Mouse (Mus musculus) hindbrain, postnatal 0 days (tissue): ENCODE measurements around the gene Synpr. TPM values are rescaled to one million over a fixed set of nuclear protein-coding genes. Genes with fewer than 3 reads are reported as not detected.
"Not testable (repeated sequence)": the region's sequence is repeated elsewhere in the genome, so short reads cannot be mapped to it uniquely, and the experiment has no call there.

ENCODE experiments used
- ATAC-seq: fragments of 200-750 bp; cut with Nextera tagmentation; 2 replicates; pipeline ENCODE4 v1.8.0; 2017; ENCODE audit warnings: mild to moderate bottlenecking, moderate TSS enrichment, moderate library complexity
- DNase-seq: peaks from one replicate; pipeline ENCODE4 v3.0.0-alpha.2; 2015; ENCODE audit warnings: low spot score
- H3K27ac ChIP-seq: fragments of 300-500 bp; sonication (generic); 2 replicates; pipeline ENCODE4 v1.5.1; 2014; ENCODE audit warnings: mild to moderate bottlenecking
- H3K27me3 ChIP-seq: fragments of 300-500 bp; sonication (generic); 2 replicates; pipeline ENCODE4 v1.6.1; 2014; ENCODE audit warnings: low read length, mixed read lengths; ENCODE audit not compliant: insufficient read depth
- H3K36me3 ChIP-seq: fragments of 300-500 bp; sonication (generic); 2 replicates; pipeline ENCODE4 v1.6.1; 2014; ENCODE audit warnings: low read length, mixed read lengths; ENCODE audit not compliant: insufficient read depth
- H3K4me1 ChIP-seq: fragments of 300-500 bp; sonication (generic); 2 replicates; pipeline ENCODE4 v1.6.1; 2014; ENCODE audit warnings: antibody characterized with exemption, low read length, mixed read lengths; ENCODE audit not compliant: insufficient read depth
- H3K4me2 ChIP-seq: fragments of 300-500 bp; sonication (generic); 2 replicates; pipeline ENCODE4 v1.6.1; 2014; ENCODE audit warnings: low read depth, mild to moderate bottlenecking, low read length, moderate library complexity, mixed read lengths
- H3K4me3 ChIP-seq: fragments of 300-500 bp; sonication (generic); 2 replicates; pipeline ENCODE4 v1.5.1; 2014; ENCODE audit warnings: low read length
- H3K9ac ChIP-seq: fragments of 300-500 bp; sonication (generic); replicated peaks from 2 replicates; pipeline ENCODE4 v1.6.1; 2014; ENCODE audit warnings: mild to moderate bottlenecking, low read length, moderate library complexity, mixed read lengths
- H3K9me3 ChIP-seq: fragments of 300-500 bp; sonication (generic); 2 replicates; pipeline ENCODE4 v1.6.1; 2016; ENCODE audit warnings: low read length, mixed read lengths
- CTCF ChIP-seq: IDR thresholded peaks from 2 replicates; pipeline ENCODE4 v1.5.1; 2016; ENCODE audit warnings: antibody characterized with exemption, control low read depth, low read depth
- WGBS: fragments of 180-500 bp; shearing (Covaris S2); extraction: QIAGEN DNeasy Blood & Tissue Kit; methylation state at CpG from one replicate; pipeline ENCODE4 v1.1.7; 2014; 5-methylcytosine and 5-hydroxymethylcytosine counted together
- polyA plus RNA-seq: library from polyadenylated mRNA; unstranded; fragments of >200 nt; fragmentation: Nextera tagmentation; extraction: Ambion mirVana; gene quantifications from 2 replicates; pipeline ENCODE4 v1.2.1, GENCODE M21; 2015
- total RNA-seq: library from RNA; depleted of rRNA; stranded (reverse); fragments of >200 nt; gene quantifications from 2 replicates; pipeline ENCODE4 v1.2.3, GENCODE M21; 2014; rRNA removed

Gene Synpr
- total RNA-seq (57.9 and 58.2 TPM in 2 replicates), polyA plus RNA-seq (58.4 and 59.9 TPM in 2 replicates)

DNA sequence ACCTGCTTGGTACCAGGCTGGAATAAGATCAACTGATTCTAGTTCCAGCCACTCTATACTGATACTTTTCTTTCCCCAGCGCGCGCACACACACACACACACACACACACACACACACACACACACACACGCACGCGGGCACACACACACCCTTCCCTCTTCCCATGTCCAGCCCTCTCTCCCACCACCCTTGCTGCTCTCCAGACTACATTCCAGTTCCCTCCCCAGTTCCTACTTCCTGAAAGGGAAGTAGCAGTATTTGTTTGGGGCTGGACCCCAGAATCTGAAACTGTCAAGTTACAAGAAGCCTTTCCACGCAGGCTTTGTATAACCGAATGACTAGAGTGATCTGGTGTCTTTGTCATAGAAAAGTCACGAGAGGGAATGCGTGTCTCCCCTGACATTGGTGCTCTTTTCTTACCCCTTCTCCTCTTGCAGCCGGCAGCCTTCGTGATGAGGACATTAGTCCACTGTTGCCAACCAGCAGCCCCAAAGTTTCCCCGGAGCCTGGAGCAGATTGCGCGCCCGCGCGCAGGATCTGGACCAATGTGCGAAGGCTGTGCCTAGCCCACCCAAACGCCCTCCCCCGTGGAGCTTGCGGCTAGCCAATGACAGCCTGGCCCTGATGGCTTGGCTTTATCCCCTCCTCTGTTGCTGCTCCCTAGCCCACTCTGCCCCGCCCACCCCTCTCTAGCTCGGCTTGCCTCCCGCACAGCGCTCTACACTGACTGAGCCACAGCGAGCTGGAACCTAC lies at the start of gene Synpr:
Synpr (plus strand) TSS at position 690 of the 754 bp plus-strand sequence.
- no peaks in the 10 kb centered on the region for H3K36me3 ChIP-seq
- DNase-seq (peak; percentile 93), ATAC-seq (peak; percentile 99)
- no peaks in the 10 kb centered on the region for H3K9me3 ChIP-seq
- no peak for TF ChIP-seq CTCF
- H3K9ac ChIP-seq, result peak within 1 kb of the TSS; percentile 30; the same call in 1 of the 2 replicates
- WGBS, result 5% methylated on average over 27 of the region's 27 CpGs
- no peaks in the 10 kb centered on the region for H3K4me1 ChIP-seq
- no peak within 1 kb of the TSS for H3K27ac ChIP-seq
- H3K4me3 ChIP-seq, result peak within 1 kb of the TSS; percentile 44
- H3K4me2 ChIP-seq, result peak within 1 kb of the TSS; percentile 90
- H3K27me3 ChIP-seq, result no peaks in the 10 kb centered on the region

DNA sequence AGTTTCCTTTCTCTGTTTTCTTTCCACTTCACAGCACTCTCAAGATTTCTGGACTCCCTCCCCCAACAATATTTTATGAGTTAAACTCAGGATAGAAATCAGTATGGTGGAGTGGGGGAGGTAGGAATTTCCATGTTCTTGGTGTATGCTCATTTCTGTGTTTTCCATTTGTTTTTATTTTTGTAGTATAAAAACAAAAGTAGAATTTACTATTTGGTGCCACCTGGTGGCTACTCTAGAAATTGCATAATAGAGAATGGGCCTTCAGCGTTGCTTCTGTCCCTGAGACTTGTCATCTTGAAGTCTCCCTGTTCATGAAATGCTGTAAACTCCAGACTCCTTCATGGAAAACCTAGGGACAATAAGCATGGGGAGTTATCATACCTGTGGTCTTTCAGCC lies 47.7 kb upstream of the Synpr start:
- no peak overlapping the region for H3K4me3 ChIP-seq

GRCm38 (mm10) chr14:13247431-13247830 lies 37.1 kb upstream of the Synpr start:
- no peak overlapping the region for H3K4me2 ChIP-seq
- H3K27ac ChIP-seq, result no peak overlapping the region
- ATAC-seq (no peak), DNase-seq (no peak)
- no peaks in the 10 kb centered on the region for H3K36me3 ChIP-seq
- no peaks in the 10 kb centered on the region for H3K4me1 ChIP-seq
- H3K4me3 ChIP-seq, result no peak overlapping the region
- 56% methylated on average over 4 of the region's 4 CpGs for WGBS
- H3K9me3 ChIP-seq, result no peaks in the 10 kb centered on the region
- no peak for TF ChIP-seq CTCF
- H3K9ac ChIP-seq, result no peak overlapping the region
- H3K27me3 ChIP-seq, result no peaks in the 10 kb centered on the region

More for the DNA sequence above, 47.7 kb upstream of the Synpr start:
- 7% methylated on average over 1 of the region's 1 CpGs for WGBS
- ATAC-seq, result peak; percentile 27; the same call in 1 of the 2 replicates
- Histone ChIP-seq H3K27ac (no peak overlapping the region), H3K36me3 (no peaks in the 10 kb centered on the region), H3K4me1 (no peaks in the 10 kb centered on the region), H3K9me3 (no peaks in the 10 kb centered on the region), H3K4me2 (no peak overlapping the region), H3K27me3 (no peaks in the 10 kb centered on the region), H3K9ac (no peak overlapping the region)
- peak; percentile 74 for DNase-seq
- TF ChIP-seq CTCF, result peak; percentile 67

DNA sequence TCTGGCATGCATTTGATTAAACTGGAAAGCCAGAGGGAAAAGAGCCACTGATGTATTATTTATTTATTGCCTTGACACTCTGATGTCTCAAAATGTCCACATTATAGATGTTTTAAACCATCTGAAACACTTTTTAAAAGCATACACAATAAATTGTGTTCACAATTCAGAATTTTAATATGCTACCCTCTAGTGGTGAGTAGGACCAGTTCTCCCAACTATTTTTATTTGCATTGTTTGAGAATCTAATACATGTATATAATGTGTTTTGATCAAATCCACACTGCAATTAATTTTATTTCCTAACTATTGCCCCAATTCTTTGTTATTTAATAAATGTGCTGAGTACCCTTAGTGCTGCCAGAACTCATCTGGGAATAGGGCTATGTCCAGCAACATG lies 35.2 kb upstream of the Synpr start:
- no peaks in the 10 kb centered on the region for H3K9me3 ChIP-seq
- DNase-seq (no peak), ATAC-seq (no peak)
- no peaks in the 10 kb centered on the region for H3K27me3 ChIP-seq
- H3K4me2 ChIP-seq, result no peak overlapping the region
- no peak overlapping the region for H3K4me3 ChIP-seq
- no peaks in the 10 kb centered on the region for H3K4me1 ChIP-seq
- H3K9ac ChIP-seq, result no peak overlapping the region
- no peak; the same call in 1 of the 2 replicates for TF ChIP-seq CTCF
- no peak overlapping the region for H3K27ac ChIP-seq
- no peaks in the 10 kb centered on the region for H3K36me3 ChIP-seq

DNA sequence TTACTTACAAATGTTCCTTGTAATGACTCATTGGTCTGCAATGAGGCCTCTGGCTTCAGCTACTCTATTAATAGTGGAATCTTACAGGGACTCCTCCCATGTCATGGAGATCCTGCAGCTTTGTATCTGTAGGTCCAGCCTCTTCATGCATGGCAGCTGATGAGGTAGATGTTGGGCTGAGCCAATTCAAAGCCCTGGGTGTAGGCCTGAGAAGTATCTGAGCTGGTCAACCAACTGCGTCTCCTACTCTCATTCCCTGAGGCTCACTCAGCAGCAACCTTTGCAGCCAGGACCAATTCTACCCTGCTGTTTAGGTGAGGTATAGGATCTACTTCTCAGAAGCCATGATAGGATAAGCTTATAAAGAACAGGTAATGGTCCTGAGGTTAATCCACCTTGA lies 32.0 kb upstream of the Synpr start:
- no peak for DNase-seq
- no peak overlapping the region for H3K9ac ChIP-seq
- WGBS, result 100% methylated on average over 1 of the region's 1 CpGs
- H3K27me3 ChIP-seq, result no peaks in the 10 kb centered on the region
- H3K27ac ChIP-seq, result no peak overlapping the region
- H3K4me2 ChIP-seq, result no peak overlapping the region
- H3K4me3 ChIP-seq, result no peak overlapping the region
- no peaks in the 10 kb centered on the region for H3K9me3 ChIP-seq
- no peak for TF ChIP-seq CTCF
- ATAC-seq, result no peak
- no peaks in the 10 kb centered on the region for H3K4me1 ChIP-seq
- no peaks in the 10 kb centered on the region for H3K36me3 ChIP-seq

DNA sequence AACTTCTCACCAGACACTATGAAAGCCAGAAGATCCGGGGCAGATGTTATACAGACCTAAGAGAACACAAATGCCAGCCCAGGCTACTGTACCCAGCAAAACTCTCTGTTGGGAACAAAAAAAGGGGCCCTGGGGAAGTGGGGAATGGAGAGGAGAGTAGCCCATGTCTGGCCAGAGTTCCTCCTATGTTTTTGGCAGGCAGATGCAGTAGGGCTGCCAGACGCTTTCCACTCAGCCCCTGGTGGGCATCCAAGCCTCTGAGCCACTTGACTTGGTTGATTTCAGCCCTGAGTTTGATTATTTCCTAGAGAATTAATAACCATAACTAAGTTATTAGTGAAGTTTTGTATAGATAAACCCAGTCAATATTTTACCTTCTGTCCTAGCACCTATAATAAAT lies 29.8 kb upstream of the Synpr start:
- H3K4me1 ChIP-seq, ATAC-seq, H3K4me2 ChIP-seq, H3K27ac ChIP-seq, H3K9ac ChIP-seq, H3K27me3 ChIP-seq, H3K4me3 ChIP-seq, H3K9me3 ChIP-seq, H3K36me3 ChIP-seq: not testable (repeated sequence)
- 67% methylated on average over 2 of the region's 2 CpGs for WGBS
- peak; percentile 25 for DNase-seq

GRCm38 (mm10) chr14:13262406-13262805 lies 22.2 kb upstream of the Synpr start:
- DNase-seq (peak; percentile 31), ATAC-seq (no peak)
- Histone ChIP-seq H3K4me1 (no peaks in the 10 kb centered on the region), H3K27me3 (no peaks in the 10 kb centered on the region), H3K4me2 (no peak overlapping the region), H3K27ac (no peak overlapping the region), H3K9ac (no peak overlapping the region), H3K4me3 (no peak overlapping the region), H3K36me3 (no peaks in the 10 kb centered on the region), H3K9me3 (no peaks in the 10 kb centered on the region)
- 16% methylated on average over 1 of the region's 1 CpGs for WGBS
- no peak for TF ChIP-seq CTCF
